In genomic region chr12:73846672-73847071, GRCm38 (mm10) we compare ENCODE assay signal across 9 mouse cellular contexts. TPM values are rescaled to one million over a fixed set of nuclear protein-coding genes. Genes with fewer than 3 reads are reported as not detected.
DNase-seq lines count a peak whose midpoint lies in the region; ATAC-seq and TF ChIP-seq lines count a peak whose summit lies in the region.
"Had no signal": no experiment of that assay in that cellular context is flagged by ENCODE, and none has a peak within 500 bp of the region (broad histone marks: within the 10 kb centered on the region; RNA-seq: fewer than 3 reads in every experiment).

No protein-coding gene starts in this region.

- WGBS in kidney, adult 2 months, result 67% methylated on average over 10 of the region's 10 CpGs
- 74% methylated on average over 10 of the region's 10 CpGs for WGBS in kidney, embryonic 14.5 days
- 38% methylated on average over 10 of the region's 10 CpGs for WGBS in heart, embryonic 11.5 days (ENCODE audit: insufficient replicate concordance)

- TF ChIP-seq POLR2A in kidney, adult 2 months (IDR thresholded peaks at IDR 0.05; ENCODE audit: low read depth, low read length), result no peak

- no peaks in the 10 kb centered on the region for H3K36me3 ChIP-seq in kidney, adult 2 months (ENCODE audit: control insufficient read depth, insufficient read depth, low read length)
- no peaks in the 10 kb centered on the region for H3K36me3 ChIP-seq in kidney, embryonic 14.5 days (ENCODE audit: control insufficient read depth, insufficient read depth, low read length)
- no peaks in the 10 kb centered on the region for H3K36me3 ChIP-seq in heart, embryonic 11.5 days (ENCODE audit: control insufficient read depth, insufficient read depth, low read length)

- peak; percentile 24 for DNase-seq in kidney, adult 2 months
- DNase-seq in adrenal gland, adult 18-20 months (ENCODE audit: low spot score in 2 of 2), result peak; percentile 36 to 51
- peak; percentile 72 for DNase-seq in lung, postnatal 36 days
- DNase-seq in left cerebral cortex, adult 8-10 months (ENCODE audit: low spot score in 2 of 2), result no peak

- ATAC-seq in kidney, embryonic 14.5 days (ENCODE audit: low FRiP score, low TSS enrichment), result no peak
- no peak for ATAC-seq in heart, embryonic 11.5 days (replicated peaks; ENCODE audit: insufficient number of reproducible peaks, low FRiP score, low TSS enrichment)
- no peak for ATAC-seq in cerebellum, adult (ENCODE audit: insufficient number of reproducible peaks, low FRiP score, low TSS enrichment)
- no peak for ATAC-seq in frontal cortex, adult (ENCODE audit: low TSS enrichment)

- no peak overlapping the region for H3K27ac ChIP-seq in kidney, adult 2 months (ENCODE audit: insufficient read depth, low read depth, low read length)
- H3K27ac ChIP-seq in kidney, embryonic 14.5 days (ENCODE audit: low read depth, low read length), result no peak overlapping the region
- H3K27ac ChIP-seq in heart, embryonic 11.5 days (ENCODE audit: low read depth, low read length), result no peak overlapping the region

- H3K27me3 ChIP-seq in kidney, adult 2 months (replicated peaks; ENCODE audit: control insufficient read depth, insufficient read depth, low read length), result no peaks in the 10 kb centered on the region
- H3K27me3 ChIP-seq in kidney, embryonic 14.5 days (ENCODE audit: control insufficient read depth, insufficient read depth, low read length), result no peaks in the 10 kb centered on the region
- no peaks in the 10 kb centered on the region for H3K27me3 ChIP-seq in heart, embryonic 11.5 days (ENCODE audit: control insufficient read depth, insufficient read depth, low read length)

- no peak overlapping the region for H3K9ac ChIP-seq in kidney, embryonic 14.5 days (ENCODE audit: low read depth, low read length)
- no peak overlapping the region for H3K9ac ChIP-seq in heart, embryonic 11.5 days (ENCODE audit: low read depth, low read length)

- TF ChIP-seq CTCF in kidney, adult 2 months (conservative IDR thresholded peaks at IDR 0.05; ENCODE audit: insufficient read depth, insufficient read length, low read depth, low read length), result no peak

- H3K4me2 ChIP-seq in kidney, embryonic 14.5 days (replicated peaks; ENCODE audit: low read depth, low read length), result no peak overlapping the region
- H3K4me2 ChIP-seq in heart, embryonic 11.5 days, result peak overlapping the region; percentile 56

- H3K4me1 ChIP-seq in kidney, adult 2 months (ENCODE audit: control insufficient read depth, insufficient read depth, low read length), result no peaks in the 10 kb centered on the region
- no peaks in the 10 kb centered on the region for H3K4me1 ChIP-seq in kidney, embryonic 14.5 days (ENCODE audit: control insufficient read depth, insufficient read depth, low read length)
- peaks cover 11% of the 10 kb centered on the region for H3K4me1 ChIP-seq in heart, embryonic 11.5 days (ENCODE audit: control insufficient read depth, insufficient read depth, low read length)

- no peaks in the 10 kb centered on the region for H3K9me3 ChIP-seq in kidney, embryonic 14.5 days (ENCODE audit: control insufficient read depth, low read length)
- H3K9me3 ChIP-seq in heart, embryonic 11.5 days (replicated peaks; ENCODE audit: control insufficient read depth, low read length), result no peaks in the 10 kb centered on the region

- H3K4me3 ChIP-seq in kidney, adult 2 months (ENCODE audit: insufficient read depth, low read depth, low read length), result no peak overlapping the region
- no peak overlapping the region for H3K4me3 ChIP-seq in kidney, embryonic 14.5 days (ENCODE audit: low read length)
- H3K4me3 ChIP-seq in heart, embryonic 11.5 days (ENCODE audit: low read depth, low read length), result peak overlapping the region; percentile 32
- H3K4me3 ChIP-seq: megakaryocyte, embryonic 14.5 days had no signal

RNA-seq across cellular contexts. Expression of gene Hif1a, which starts 54.5 kb away (rescaled TPM):
- polyA plus RNA-seq in kidney, adult 2 months (2012; rRNA removed), result 18.6 and 20.6 TPM in 2 replicates
- polyA plus RNA-seq in kidney, embryonic 14.5 days (2014; fragmentation: Nextera tagmentation; extraction: Ambion mirVana), result 64.9 and 114 TPM in 2 replicates
- total RNA-seq in adrenal gland, adult 18-20 months (2021), result 10 to 100 TPM; 52.9 to 66.1 TPM
- 182 and 206 TPM in 2 replicates for polyA plus RNA-seq in heart, embryonic 11.5 days (2014; fragmentation: Nextera tagmentation; extraction: Ambion mirVana)
- 10 to 100 TPM; 57.7 to 66.6 (median 64.3) TPM for total RNA-seq in left cerebral cortex, adult 8-10 months (2022)

Comparison
In these comparisons a context has a peak if more than half of its experiments do, and no peak if none do; other contexts are left out.
1. DNase-seq: peak in kidney, adult 2 months (single experiment), adrenal gland, adult 18-20 months (2 of 2) and lung, postnatal 36 days (single experiment); none in left cerebral cortex, adult 8-10 months (0 of 2).